Mouse (Mus musculus): Measurements from ENCODE around the gene Jph2. TPM values are rescaled to one million over a fixed set of nuclear protein-coding genes. Genes with fewer than 3 reads are reported as not detected.
A peak's percentile ranks its signal among the peaks of the same experiment; 100 is the strongest.

Jph2 gene
- total RNA-seq, 2 experiments from 2014 or later: 424 to 451 TPM

GRCm38 (mm10) chr2:163310163-163310688 lies 87.6 kb downstream of the Jph2 start:
- DNase-seq: no peak

DNA sequence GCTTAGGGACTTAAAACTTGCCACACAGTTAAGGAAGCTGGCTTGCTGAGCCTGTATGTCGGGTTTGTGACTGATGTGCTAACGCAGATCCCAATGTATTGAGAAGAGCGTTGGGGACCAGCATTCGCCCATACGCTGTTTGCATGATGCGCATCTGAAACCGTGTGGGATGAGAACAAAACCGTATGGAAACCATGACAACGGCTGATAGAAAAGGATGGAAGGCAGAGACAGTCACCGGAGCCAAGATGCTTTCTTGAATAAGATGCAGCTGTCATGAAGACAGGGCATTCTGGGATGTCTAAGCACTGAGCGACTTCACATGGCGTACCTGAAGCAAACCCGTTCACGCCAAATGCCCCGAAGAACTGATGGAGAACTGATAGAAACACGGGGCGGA lies 88.4 kb downstream of the Jph2 start:
- DNase-seq: no peak

GRCm38 (mm10) chr2:163303037-163303436 lies 94.8 kb downstream of the Jph2 start:
- no peak for DNase-seq

DNA sequence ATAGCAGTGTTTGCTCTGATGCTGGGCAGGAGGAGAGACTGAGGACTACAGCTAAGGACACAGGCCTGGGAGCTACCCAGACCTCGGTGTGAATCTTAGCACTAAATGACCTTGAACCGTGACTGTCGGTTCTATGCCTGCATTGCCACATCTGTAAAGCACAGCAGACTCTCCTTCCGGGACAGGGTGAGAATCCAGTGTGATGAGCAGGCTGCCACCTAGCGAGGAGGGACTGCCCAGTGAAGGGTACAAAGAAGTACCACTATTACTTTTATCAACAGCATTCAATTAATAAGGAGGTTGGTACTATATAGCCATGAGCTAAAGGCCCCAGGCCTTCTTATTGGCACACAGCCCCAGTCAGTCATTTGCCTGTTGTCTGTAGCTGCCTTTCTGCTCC lies 96.2 kb downstream of the Jph2 start:
- no peak for DNase-seq

GRCm38 (mm10) chr2:163300069-163301060 lies 97.4 kb downstream of the Jph2 start:
- DNase-seq: no peak

- no peak for DNase-seq
Measured at GRCm38 (mm10) chr2:163296999-163297630, 100.7 kb downstream of the Jph2 start.

DNA sequence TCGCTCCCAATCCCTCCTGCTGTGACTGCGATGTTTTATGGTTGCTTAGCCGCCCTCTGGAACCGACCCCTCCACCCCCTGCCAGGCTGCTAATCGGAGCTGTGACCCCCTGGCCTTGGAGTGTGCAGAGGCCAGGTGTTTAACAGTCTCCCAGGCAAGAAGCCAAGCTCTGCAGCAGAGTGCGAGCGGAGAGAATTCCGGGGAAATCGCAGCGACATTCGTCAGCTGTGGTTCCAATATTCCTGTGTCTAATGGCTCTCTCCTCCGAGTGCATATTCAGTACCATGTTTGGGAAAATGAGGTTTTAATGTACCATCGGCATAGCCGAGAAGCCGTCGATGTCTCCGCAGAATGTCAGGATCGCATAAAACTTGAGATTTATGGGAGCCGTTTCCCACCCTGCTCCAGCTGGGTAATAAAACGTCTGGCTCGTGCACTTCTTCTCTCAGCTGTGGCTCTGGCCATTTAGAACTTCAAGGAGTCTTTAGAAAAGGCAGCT lies 108.9 kb downstream of the Jph2 start:
- peak; percentile 32 for DNase-seq

Other genes starting within 250 kb of the Jph2 start
- under 1 TPM; 0.10 to 0.32 TPM for gene Tox2, start 194.9 kb downstream of the Jph2 start, total RNA-seq (2021)
- gene Oser1, start 26.7 kb upstream of the Jph2 start, total RNA-seq (2021): 10 to 100 TPM; 23.8 to 27.0 TPM
- gene Gdap1l1, start 40.5 kb upstream of the Jph2 start, total RNA-seq (2021): not detected
- 10 to 100 TPM; 72.3 to 83.1 TPM for gene Fitm2, start 74.6 kb upstream of the Jph2 start, total RNA-seq (2021)
- not detected for gene R3hdml, start 94.3 kb upstream of the Jph2 start, total RNA-seq (2021)
- not detected for gene Hnf4a, start 108.8 kb upstream of the Jph2 start, total RNA-seq (2021)
- gene Ttpal, start 204.3 kb upstream of the Jph2 start, total RNA-seq (2021): 1 to 10 TPM; 4.8 to 5.6 TPM
- 100 to 1,000 TPM in 1 of 2 experiments, 10 to 100 TPM in 1; 97.5 to 115 TPM for gene Serinc3, start 247.1 kb upstream of the Jph2 start, total RNA-seq (2021)

Measured in gastrocnemius, postnatal 25 days (tissue).